Mouse (Mus musculus): ENCODE results near the gene Reg3b. TPM values are rescaled to one million over a fixed set of nuclear protein-coding genes. Genes with fewer than 3 reads are reported as not detected.

Reg3b gene
- polyA plus RNA-seq, 1 experiment = not detected

Other genes with a start within 250 kb of the Reg3b start
- gene Reg3d, start 8.2 kb downstream of the Reg3b start, polyA plus RNA-seq (2012; ENCODE audit: insufficient read depth, low replicate concordance) = not detected in 2 replicates
- gene Reg3a, start 10.1 kb downstream of the Reg3b start, polyA plus RNA-seq (2012; ENCODE audit: insufficient read depth, low replicate concordance) = not detected in 2 replicates
- gene Reg2, start 25.0 kb downstream of the Reg3b start, polyA plus RNA-seq (2012; ENCODE audit: insufficient read depth, low replicate concordance) = not detected in 2 replicates
- gene Reg1, start 52.1 kb downstream of the Reg3b start, polyA plus RNA-seq (2012; ENCODE audit: insufficient read depth, low replicate concordance) = not detected in 2 replicates
- gene Reg3g, start 98.2 kb downstream of the Reg3b start, polyA plus RNA-seq (2012; ENCODE audit: insufficient read depth, low replicate concordance) = not detected in 2 replicates

Data from megakaryocyte, embryonic 14.5 days (primary cell).